In the genomic region with DNA sequence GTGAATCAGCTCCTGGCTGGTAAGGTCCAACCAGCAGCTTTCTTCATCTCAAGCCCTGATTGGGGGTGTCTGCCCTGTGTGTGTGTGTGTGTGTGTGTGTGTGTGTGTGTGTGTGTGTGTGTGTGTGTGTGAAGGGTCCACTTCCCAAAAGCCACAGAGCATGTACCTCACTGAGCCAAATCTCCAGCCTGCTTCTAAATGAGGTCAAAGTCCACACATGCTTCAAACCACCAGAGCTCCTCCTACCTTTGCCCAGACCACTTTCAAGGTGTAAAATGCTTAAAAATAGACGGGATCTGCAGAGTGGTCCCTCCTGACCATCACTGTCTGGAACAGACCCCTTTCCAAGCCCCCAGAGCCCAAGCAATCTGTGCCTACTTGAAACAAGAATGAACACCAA, we compare ENCODE assay signal across 21 mouse cellular contexts. TPM values are rescaled to one million over a fixed set of nuclear protein-coding genes. Genes with fewer than 3 reads are reported as not detected.
DNase-seq lines count a peak whose midpoint lies in the region; ATAC-seq and TF ChIP-seq lines count a peak whose summit lies in the region.
"Had no signal": no experiment of that assay in that cellular context is flagged by ENCODE, and none has a peak within 500 bp of the region (broad histone marks: within the 10 kb centered on the region; RNA-seq: fewer than 3 reads in every experiment).

No protein-coding gene starts in this region.

- H3K9me3 ChIP-seq in kidney, embryonic 14.5 days (ENCODE audit: control insufficient read depth, low read length): no peaks in the 10 kb centered on the region
- H3K9me3 ChIP-seq in kidney, embryonic 16.5 days (ENCODE audit: low read length): no peaks in the 10 kb centered on the region
- no peaks in the 10 kb centered on the region for H3K9me3 ChIP-seq in stomach, embryonic 16.5 days (replicated peaks; ENCODE audit: control insufficient read depth, low read length)
- H3K9me3 ChIP-seq: limb, embryonic 12.5 days; lung, embryonic 15.5 days had no signal

- peaks cover 15% of the 10 kb centered on the region for H3K4me1 ChIP-seq in kidney, adult 2 months (ENCODE audit: control insufficient read depth, insufficient read depth, low read length)
- peaks cover 37% of the 10 kb centered on the region for H3K4me1 ChIP-seq in kidney, embryonic 14.5 days (ENCODE audit: control insufficient read depth, insufficient read depth, low read length)
- peaks cover 15% of the 10 kb centered on the region for H3K4me1 ChIP-seq in embryonic fibroblast, embryonic 13.5 days (ENCODE audit: control insufficient read depth, insufficient read depth, low read length)
- H3K4me1 ChIP-seq in kidney, embryonic 16.5 days (ENCODE audit: insufficient read depth, low read length): peaks cover 55% of the 10 kb centered on the region
- peaks cover 61% of the 10 kb centered on the region for H3K4me1 ChIP-seq in stomach, embryonic 16.5 days (ENCODE audit: control insufficient read depth, insufficient read depth, low read length)

- no peak for ATAC-seq in kidney, embryonic 14.5 days (ENCODE audit: low FRiP score, low TSS enrichment)
- no peak for ATAC-seq in kidney, embryonic 16.5 days (ENCODE audit: low FRiP score, low TSS enrichment)
- ATAC-seq in stomach, embryonic 16.5 days (ENCODE audit: insufficient read depth, low FRiP score): no peak
- ATAC-seq: forebrain, embryonic 16.5 days had no signal

- no peak overlapping the region for H3K27ac ChIP-seq in kidney, adult 2 months (ENCODE audit: insufficient read depth, low read depth, low read length)
- no peak overlapping the region for H3K27ac ChIP-seq in kidney, embryonic 14.5 days (ENCODE audit: low read depth, low read length)
- H3K27ac ChIP-seq in embryonic fibroblast, embryonic 13.5 days (ENCODE audit: insufficient read depth, low read length): peak overlapping the region; percentile 14
- 0 out of 2 replicates have a peak overlapping the region, but pooled peaks have one; percentile 24 for H3K27ac ChIP-seq in kidney, embryonic 16.5 days (ENCODE audit: low read length)
- H3K27ac ChIP-seq in stomach, embryonic 16.5 days (ENCODE audit: low read length): peak overlapping the region; percentile 61
- H3K27ac ChIP-seq: hindbrain, embryonic 14.5 days; limb, embryonic 12.5 days; liver, embryonic 14.5 days; lung, embryonic 15.5 days had no signal

- TF ChIP-seq POLR2A in kidney, adult 2 months (IDR thresholded peaks at IDR 0.05; ENCODE audit: low read depth, low read length): no peak
- TF ChIP-seq POLR2A in embryonic fibroblast, embryonic 13.5 days (IDR thresholded peaks at IDR 0.05; ENCODE audit: low read depth, low read length): no peak

- TF ChIP-seq CTCF in kidney, adult 2 months (conservative IDR thresholded peaks at IDR 0.05; ENCODE audit: insufficient read depth, insufficient read length, low read depth, low read length): no peak
- no peak for TF ChIP-seq CTCF in embryonic fibroblast, embryonic 13.5 days (IDR thresholded peaks at IDR 0.05; ENCODE audit: borderline replicate concordance, insufficient read depth, low read length)

- no peak overlapping the region for H3K4me2 ChIP-seq in kidney, embryonic 14.5 days (replicated peaks; ENCODE audit: low read depth, low read length)
- H3K4me2 ChIP-seq in kidney, embryonic 16.5 days (replicated peaks; ENCODE audit: low read depth, low read length): no peak overlapping the region
- H3K4me2 ChIP-seq in stomach, embryonic 16.5 days (ENCODE audit: low read depth, low read length): no peak overlapping the region
- H3K4me2 ChIP-seq: hindbrain, embryonic 14.5 days; limb, embryonic 12.5 days; lung, embryonic 15.5 days had no signal

- no peaks in the 10 kb centered on the region for H3K27me3 ChIP-seq in kidney, adult 2 months (replicated peaks; ENCODE audit: control insufficient read depth, insufficient read depth, low read length)
- peaks cover 20% of the 10 kb centered on the region for H3K27me3 ChIP-seq in kidney, embryonic 14.5 days (ENCODE audit: control insufficient read depth, insufficient read depth, low read length)
- H3K27me3 ChIP-seq in kidney, embryonic 16.5 days (ENCODE audit: insufficient read depth, low read length): peaks cover 20% of the 10 kb centered on the region
- H3K27me3 ChIP-seq in stomach, embryonic 16.5 days (ENCODE audit: control insufficient read depth, insufficient read depth, low read length): peaks cover 5% of the 10 kb centered on the region; the same call in 1 of the 2 replicates

- WGBS in kidney, adult 2 months: 33% methylated on average over 1 of the region's 1 CpGs
- 21% methylated on average over 1 of the region's 1 CpGs for WGBS in kidney, embryonic 14.5 days
- WGBS in kidney, embryonic 16.5 days: 31% methylated on average over 1 of the region's 1 CpGs
- 11% methylated on average over 1 of the region's 1 CpGs for WGBS in stomach, embryonic 16.5 days

- no peak overlapping the region for H3K4me3 ChIP-seq in kidney, adult 2 months (ENCODE audit: insufficient read depth, low read depth, low read length)
- H3K4me3 ChIP-seq in kidney, embryonic 14.5 days (ENCODE audit: low read length): no peak overlapping the region
- H3K4me3 ChIP-seq in embryonic fibroblast, embryonic 13.5 days (ENCODE audit: insufficient read depth, low read length): no peak overlapping the region
- H3K4me3 ChIP-seq in kidney, embryonic 16.5 days (ENCODE audit: low read length): no peak overlapping the region
- no peak overlapping the region for H3K4me3 ChIP-seq in stomach, embryonic 16.5 days (replicated peaks; ENCODE audit: low read length)
- H3K4me3 ChIP-seq: limb, embryonic 12.5 days; lung, embryonic 15.5 days had no signal

- H3K9ac ChIP-seq in kidney, embryonic 14.5 days (ENCODE audit: low read depth, low read length): no peak overlapping the region
- no peak overlapping the region for H3K9ac ChIP-seq in kidney, embryonic 16.5 days (replicated peaks; ENCODE audit: low read length)
- no peak overlapping the region; the same call in 1 of the 2 replicates for H3K9ac ChIP-seq in stomach, embryonic 16.5 days (ENCODE audit: low read length)
- H3K9ac ChIP-seq: hindbrain, embryonic 14.5 days; limb, embryonic 12.5 days; liver, embryonic 14.5 days; lung, embryonic 15.5 days had no signal

- no peaks in the 10 kb centered on the region for H3K36me3 ChIP-seq in kidney, adult 2 months (ENCODE audit: control insufficient read depth, insufficient read depth, low read length)
- no peaks in the 10 kb centered on the region for H3K36me3 ChIP-seq in kidney, embryonic 14.5 days (ENCODE audit: control insufficient read depth, insufficient read depth, low read length)
- H3K36me3 ChIP-seq in kidney, embryonic 16.5 days (ENCODE audit: insufficient read depth, low read length): no peaks in the 10 kb centered on the region
- no peaks in the 10 kb centered on the region for H3K36me3 ChIP-seq in stomach, embryonic 16.5 days (ENCODE audit: control insufficient read depth, insufficient read depth, low read length)
- H3K36me3 ChIP-seq: limb, embryonic 12.5 days; lung, embryonic 15.5 days had no signal

- peak; percentile 79 for DNase-seq in kidney, adult 2 months
- no peak for DNase-seq in layer of hippocampus, postnatal 36 days
- DNase-seq in thymus, postnatal 10 days (ENCODE audit: low spot score in 2 of 2): no peak
- DNase-seq: B cell, adult 2 months; cerebellum, postnatal 10 days; embryo, embryonic 11 days; layer of hippocampus, adult 9-11 months; right cerebral cortex, postnatal 4 days; thymus, postnatal 36 days had no signal

RNA-seq across cellular contexts. Expression of gene Lif, which starts 5.9 kb away (rescaled TPM):
- polyA plus RNA-seq in kidney, adult 2 months (2012; rRNA removed): 0.56 and 0.67 TPM in 2 replicates
- polyA plus RNA-seq in kidney, embryonic 14.5 days (2014; fragmentation: Nextera tagmentation; extraction: Ambion mirVana): not detected in 2 replicates
- 17.0 and 20.3 TPM in 2 replicates for polyA plus RNA-seq in embryonic fibroblast, embryonic 13.5 days (2011; ENCODE audit: insufficient read length, low read depth, missing spikeins)
- 0.05 and 0.09 TPM in 2 replicates for polyA plus RNA-seq in kidney, embryonic 16.5 days (2015; fragmentation: Nextera tagmentation; extraction: Ambion mirVana)
- polyA plus RNA-seq in stomach, embryonic 16.5 days (2015; fragmentation: Nextera tagmentation; extraction: Ambion mirVana): 1.0 and 1.1 TPM in 2 replicates
- total RNA-seq in layer of hippocampus, postnatal 36 days (2021): 1 to 10 TPM; 1.4 to 1.7 TPM
- polyA plus RNA-seq: hindbrain, embryonic 14.5 days had no signal

RNA-seq across cellular contexts. Expression of gene Osm, which starts 27.1 kb away (rescaled TPM):
- 0.07 and 0.20 TPM in 2 replicates for polyA plus RNA-seq in kidney, adult 2 months (2012; rRNA removed)
- polyA plus RNA-seq in kidney, embryonic 14.5 days (2014; fragmentation: Nextera tagmentation; extraction: Ambion mirVana): not detected in 2 replicates
- not detected in 2 replicates for polyA plus RNA-seq in embryonic fibroblast, embryonic 13.5 days (2011; ENCODE audit: insufficient read length, low read depth, missing spikeins)
- polyA plus RNA-seq in kidney, embryonic 16.5 days (2015; fragmentation: Nextera tagmentation; extraction: Ambion mirVana): not detected in 2 replicates
- 0.14 and 0.32 TPM in 2 replicates for polyA plus RNA-seq in stomach, embryonic 16.5 days (2015; fragmentation: Nextera tagmentation; extraction: Ambion mirVana)
- total RNA-seq in layer of hippocampus, postnatal 36 days (2021): not detected
- total RNA-seq: heart, postnatal 36 days had no signal
- polyA plus RNA-seq: forebrain, embryonic 16.5 days; heart, embryonic 14.5 days; hindbrain, embryonic 14.5 days; intestine, embryonic 14.5 days; limb, embryonic 12.5 days had no signal

RNA-seq across cellular contexts. Expression of gene Castor1, which starts 45.3 kb away (rescaled TPM):
- polyA plus RNA-seq in kidney, adult 2 months (2012; rRNA removed): 15.8 and 16.3 TPM in 2 replicates
- polyA plus RNA-seq in kidney, embryonic 14.5 days (2014; fragmentation: Nextera tagmentation; extraction: Ambion mirVana): 2.7 and 5.3 TPM in 2 replicates
- 13.9 and 19.1 TPM in 2 replicates for polyA plus RNA-seq in embryonic fibroblast, embryonic 13.5 days (2011; ENCODE audit: insufficient read length, low read depth, missing spikeins)
- polyA plus RNA-seq in kidney, embryonic 16.5 days (2015; fragmentation: Nextera tagmentation; extraction: Ambion mirVana): 6.8 and 7.6 TPM in 2 replicates
- 6.0 and 8.7 TPM in 2 replicates for polyA plus RNA-seq in stomach, embryonic 16.5 days (2015; fragmentation: Nextera tagmentation; extraction: Ambion mirVana)
- total RNA-seq in layer of hippocampus, postnatal 36 days (2021): 1 to 10 TPM; 2.9 to 4.8 TPM

Comparison
In these comparisons a context has a peak if more than half of its experiments do, and no peak if none do; other contexts are left out.
1. H3K27ac ChIP-seq: peak in embryonic fibroblast, embryonic 13.5 days (single experiment), kidney, embryonic 16.5 days (single experiment) and stomach, embryonic 16.5 days (single experiment); none in kidney, adult 2 months (single experiment) and kidney, embryonic 14.5 days (single experiment).